In the genomic region with DNA sequence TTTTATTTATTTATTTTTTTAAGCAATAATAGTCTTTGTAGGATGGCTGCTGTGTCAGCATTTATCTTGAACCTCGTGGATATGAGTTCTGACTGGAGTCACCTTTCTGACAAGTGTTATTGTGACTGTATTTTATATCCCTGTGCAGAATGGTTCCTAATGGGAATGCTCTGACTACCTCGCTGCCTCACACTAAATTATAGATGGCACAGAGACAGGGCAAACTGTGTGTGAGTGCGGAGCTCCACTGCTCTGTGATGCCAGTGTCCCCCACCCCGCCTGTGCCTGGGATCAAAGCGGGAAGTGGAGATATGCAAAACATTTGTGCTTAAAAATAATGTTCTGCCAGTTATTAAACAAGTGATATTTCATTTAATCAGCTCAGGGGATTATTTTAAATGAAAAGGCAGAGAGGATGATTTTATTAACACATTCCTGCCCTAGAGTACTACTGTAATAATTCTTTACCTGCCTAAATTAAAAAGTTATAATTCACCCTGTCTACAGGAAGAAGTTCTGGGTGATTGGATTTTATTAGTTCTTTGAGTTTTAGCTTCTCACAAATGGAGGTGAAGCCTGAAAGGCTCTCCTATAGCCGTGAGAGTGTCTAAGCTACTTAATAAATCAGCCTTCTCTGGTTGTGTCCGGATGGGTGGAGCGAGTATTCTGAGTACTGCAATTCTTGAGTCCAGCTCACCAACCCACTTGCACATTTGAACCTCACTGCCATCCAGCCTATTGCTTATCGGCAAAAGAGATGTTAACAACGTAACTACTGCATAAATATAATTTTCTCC, we compare ENCODE assay signal across 19 mouse cellular contexts.
"Had no signal": no experiment of that assay in that cellular context is flagged by ENCODE, and none has a peak within 500 bp of the region (broad histone marks: within the 10 kb centered on the region; RNA-seq: fewer than 3 reads in every experiment).

No protein-coding gene starts in this region.

- H3K36me3 ChIP-seq: liver, embryonic 13.5 days; midbrain, embryonic 15.5 days had no signal

- DNase-seq: kidney, adult 9 months; kidney, postnatal 36 days; layer of hippocampus, adult 9-11 months; liver, embryonic 13.5 days; lung, adult 2 months; lung, postnatal 14 days; lung, postnatal 4 days; right cerebral cortex, adult 18-20 months; right cerebral cortex, postnatal 14 days; right cerebral cortex, postnatal 4 days; thymus, adult 2 months; thymus, postnatal 14 days had no signal

- H3K27me3 ChIP-seq: liver, embryonic 13.5 days; midbrain, embryonic 15.5 days had no signal

- ATAC-seq: hindbrain, postnatal 0 days; inflammation-experienced regulatory T-cells, adult 6 months; intestine, embryonic 16.5 days; midbrain, embryonic 15.5 days had no signal

- H3K9me3 ChIP-seq: liver, embryonic 13.5 days; midbrain, embryonic 15.5 days had no signal

- H3K4me2 ChIP-seq: liver, embryonic 13.5 days; midbrain, embryonic 11.5 days; midbrain, embryonic 15.5 days had no signal

- H3K9ac ChIP-seq: liver, embryonic 13.5 days; midbrain, embryonic 15.5 days had no signal

- H3K4me1 ChIP-seq: liver, embryonic 13.5 days had no signal

- H3K27ac ChIP-seq: hindbrain, postnatal 0 days; liver, embryonic 13.5 days; midbrain, embryonic 15.5 days; stomach, postnatal 0 days had no signal

- H3K4me3 ChIP-seq: liver, embryonic 13.5 days; midbrain, embryonic 15.5 days; myocyte had no signal
